Mouse (Mus musculus): ENCODE measurements at regions not wholly inside any gene's neighbourhood (a gene's known extent, or its start where the extent isn't known, plus 50 kb on each side); places are given as distances from the start of the nearest gene placed in this dataset.

DNA sequence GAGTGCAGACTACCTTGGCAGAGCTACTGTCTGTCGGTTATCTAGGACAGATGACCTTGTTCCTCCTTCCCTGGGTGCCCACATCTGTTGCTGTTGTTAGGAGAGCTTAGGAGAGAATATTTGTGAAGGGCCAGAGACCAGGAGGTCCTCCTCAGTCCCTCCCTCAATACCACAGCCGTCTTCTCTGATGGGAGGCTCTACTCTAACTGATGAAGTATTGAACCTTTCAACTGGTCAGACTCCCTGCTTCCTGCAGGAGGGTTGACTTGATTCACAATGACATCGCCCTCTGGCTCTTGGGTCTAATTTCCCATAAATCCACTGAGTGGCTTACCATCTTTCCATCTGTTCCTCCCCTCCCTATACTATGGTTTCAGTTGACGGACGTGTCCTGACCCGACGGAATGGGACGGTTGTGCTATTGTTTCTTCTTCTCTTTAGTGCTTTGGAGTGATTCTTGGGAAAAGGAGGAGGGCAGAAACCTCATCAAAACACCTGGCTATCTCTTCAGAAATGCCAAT is 253.3 kb downstream of the Cd83 start:
- no peak for TF ChIP-seq CTCF (IDR thresholded peaks at IDR 0.05; ENCODE audit: insufficient read depth, low read length)
- TF ChIP-seq POLR2A (IDR thresholded peaks at IDR 0.05; ENCODE audit: borderline replicate concordance, extremely low read depth, low read depth, low read length): no peak

Data from lung, adult 2 months (tissue).